Mouse (Mus musculus): Measurements from ENCODE around the gene Pitpnm2. TPM values are rescaled to one million over a fixed set of nuclear protein-coding genes. Genes with fewer than 3 reads are reported as not detected.

The Pitpnm2 gene
- polyA plus RNA-seq, 1 experiment = 54.9 TPM

- Histone ChIP-seq H3K27me3 (ENCODE audit: control insufficient read depth, insufficient read depth, low read length) (no peaks in the 10 kb centered on the region), H3K4me3 (ENCODE audit: control insufficient read depth, low read depth, low read length) (no peak overlapping the region), H3K4me1 (ENCODE audit: control insufficient read depth, insufficient read depth, low read length) (no peaks in the 10 kb centered on the region), H3K36me3 (ENCODE audit: control insufficient read depth, insufficient read depth, low read length) (no peaks in the 10 kb centered on the region), H3K27ac (ENCODE audit: control insufficient read depth, insufficient read depth, low read depth, low read length) (no peak overlapping the region)
- TF ChIP-seq POLR2A (IDR thresholded peaks at IDR 0.05; ENCODE audit: control insufficient read depth, low read depth, low read length) (no peak), CTCF (IDR thresholded peaks at IDR 0.05; ENCODE audit: control insufficient read depth, insufficient read depth, insufficient replicate concordance, low read depth, low read length) (no peak)
Measured at GRCm38 (mm10) chr5:124078794-124079416, 170.7 kb downstream of the Pitpnm2 start.

GRCm38 (mm10) chr5:124077856-124078460, 171.6 kb downstream of the Pitpnm2 start:
- Histone ChIP-seq H3K4me3 (ENCODE audit: control insufficient read depth, low read depth, low read length) (no peak overlapping the region), H3K27ac (ENCODE audit: control insufficient read depth, insufficient read depth, low read depth, low read length) (no peak overlapping the region), H3K4me1 (ENCODE audit: control insufficient read depth, insufficient read depth, low read length) (no peaks in the 10 kb centered on the region), H3K36me3 (ENCODE audit: control insufficient read depth, insufficient read depth, low read length) (no peaks in the 10 kb centered on the region; the same call in 1 of the 2 replicates), H3K27me3 (ENCODE audit: control insufficient read depth, insufficient read depth, low read length) (no peaks in the 10 kb centered on the region)
- no peak for TF ChIP-seq CTCF (IDR thresholded peaks at IDR 0.05; ENCODE audit: control insufficient read depth, insufficient read depth, insufficient replicate concordance, low read depth, low read length)
- no peak for TF ChIP-seq POLR2A (IDR thresholded peaks at IDR 0.05; ENCODE audit: control insufficient read depth, low read depth, low read length)

GRCm38 (mm10) chr5:124077241-124077640, 172.3 kb downstream of the Pitpnm2 start:
- Histone ChIP-seq H3K36me3 (ENCODE audit: control insufficient read depth, insufficient read depth, low read length) (no peaks in the 10 kb centered on the region; the same call in 1 of the 2 replicates), H3K27ac (ENCODE audit: control insufficient read depth, insufficient read depth, low read depth, low read length) (no peak overlapping the region), H3K4me3 (ENCODE audit: control insufficient read depth, low read depth, low read length) (no peak overlapping the region), H3K27me3 (ENCODE audit: control insufficient read depth, insufficient read depth, low read length) (no peaks in the 10 kb centered on the region), H3K4me1 (ENCODE audit: control insufficient read depth, insufficient read depth, low read length) (no peaks in the 10 kb centered on the region)
- TF ChIP-seq CTCF (IDR thresholded peaks at IDR 0.05; ENCODE audit: control insufficient read depth, insufficient read depth, insufficient replicate concordance, low read depth, low read length) (no peak), POLR2A (IDR thresholded peaks at IDR 0.05; ENCODE audit: control insufficient read depth, low read depth, low read length) (no peak)

- TF ChIP-seq CTCF (IDR thresholded peaks at IDR 0.05; ENCODE audit: control insufficient read depth, insufficient read depth, insufficient replicate concordance, low read depth, low read length) (no peak), POLR2A (IDR thresholded peaks at IDR 0.05; ENCODE audit: control insufficient read depth, low read depth, low read length) (no peak)
- Histone ChIP-seq H3K27me3 (ENCODE audit: control insufficient read depth, insufficient read depth, low read length) (no peaks in the 10 kb centered on the region), H3K36me3 (ENCODE audit: control insufficient read depth, insufficient read depth, low read length) (no peaks in the 10 kb centered on the region; the same call in 1 of the 2 replicates), H3K4me1 (ENCODE audit: control insufficient read depth, insufficient read depth, low read length) (no peaks in the 10 kb centered on the region), H3K27ac (ENCODE audit: control insufficient read depth, insufficient read depth, low read depth, low read length) (no peak overlapping the region), H3K4me3 (ENCODE audit: control insufficient read depth, low read depth, low read length) (no peak overlapping the region)
Measured at GRCm38 (mm10) chr5:124076559-124076958, 173.0 kb downstream of the Pitpnm2 start.

GRCm38 (mm10) chr5:124075716-124076115, 173.8 kb downstream of the Pitpnm2 start:
- H3K27ac ChIP-seq (ENCODE audit: control insufficient read depth, insufficient read depth, low read depth, low read length) = no peak overlapping the region

GRCm38 (mm10) chr5:124074845-124075307, 174.7 kb downstream of the Pitpnm2 start:
- no peaks in the 10 kb centered on the region for H3K4me1 ChIP-seq (ENCODE audit: control insufficient read depth, insufficient read depth, low read length)
- H3K36me3 ChIP-seq (ENCODE audit: control insufficient read depth, insufficient read depth, low read length) = no peaks in the 10 kb centered on the region; the same call in 1 of the 2 replicates
- TF ChIP-seq POLR2A (IDR thresholded peaks at IDR 0.05; ENCODE audit: control insufficient read depth, low read depth, low read length) (no peak), CTCF (IDR thresholded peaks at IDR 0.05; ENCODE audit: control insufficient read depth, insufficient read depth, insufficient replicate concordance, low read depth, low read length) (no peak)
- no peak overlapping the region for H3K4me3 ChIP-seq (ENCODE audit: control insufficient read depth, low read depth, low read length)
- no peaks in the 10 kb centered on the region for H3K27me3 ChIP-seq (ENCODE audit: control insufficient read depth, insufficient read depth, low read length)
- H3K27ac ChIP-seq (ENCODE audit: control insufficient read depth, insufficient read depth, low read depth, low read length) = no peak overlapping the region

More at GRCm38 (mm10) chr5:124075716-124076115, 173.8 kb downstream of the Pitpnm2 start:
- TF ChIP-seq CTCF (IDR thresholded peaks at IDR 0.05; ENCODE audit: control insufficient read depth, insufficient read depth, insufficient replicate concordance, low read depth, low read length) (no peak), POLR2A (IDR thresholded peaks at IDR 0.05; ENCODE audit: control insufficient read depth, low read depth, low read length) (no peak)
- Histone ChIP-seq H3K4me1 (ENCODE audit: control insufficient read depth, insufficient read depth, low read length) (no peaks in the 10 kb centered on the region), H3K36me3 (ENCODE audit: control insufficient read depth, insufficient read depth, low read length) (no peaks in the 10 kb centered on the region; the same call in 1 of the 2 replicates), H3K4me3 (ENCODE audit: control insufficient read depth, low read depth, low read length) (no peak overlapping the region), H3K27me3 (ENCODE audit: control insufficient read depth, insufficient read depth, low read length) (no peaks in the 10 kb centered on the region)

- Histone ChIP-seq H3K4me1 (ENCODE audit: control insufficient read depth, insufficient read depth, low read length) (no peaks in the 10 kb centered on the region), H3K36me3 (ENCODE audit: control insufficient read depth, insufficient read depth, low read length) (no peaks in the 10 kb centered on the region; the same call in 1 of the 2 replicates), H3K4me3 (ENCODE audit: control insufficient read depth, low read depth, low read length) (no peak overlapping the region), H3K27ac (ENCODE audit: control insufficient read depth, insufficient read depth, low read depth, low read length) (no peak overlapping the region), H3K27me3 (ENCODE audit: control insufficient read depth, insufficient read depth, low read length) (no peaks in the 10 kb centered on the region)
- TF ChIP-seq POLR2A (IDR thresholded peaks at IDR 0.05; ENCODE audit: control insufficient read depth, low read depth, low read length) = no peak
Measured at GRCm38 (mm10) chr5:124073682-124074081, 175.9 kb downstream of the Pitpnm2 start.
